Mouse (Mus musculus) embryo, embryonic 11 days (tissue): ENCODE measurements around the gene Spata13.

Experiments
- DNase-seq: peaks from one replicate; pipeline ENCODE4 v3.0.0-alpha.2; 2015

The Spata13 gene

DNA sequence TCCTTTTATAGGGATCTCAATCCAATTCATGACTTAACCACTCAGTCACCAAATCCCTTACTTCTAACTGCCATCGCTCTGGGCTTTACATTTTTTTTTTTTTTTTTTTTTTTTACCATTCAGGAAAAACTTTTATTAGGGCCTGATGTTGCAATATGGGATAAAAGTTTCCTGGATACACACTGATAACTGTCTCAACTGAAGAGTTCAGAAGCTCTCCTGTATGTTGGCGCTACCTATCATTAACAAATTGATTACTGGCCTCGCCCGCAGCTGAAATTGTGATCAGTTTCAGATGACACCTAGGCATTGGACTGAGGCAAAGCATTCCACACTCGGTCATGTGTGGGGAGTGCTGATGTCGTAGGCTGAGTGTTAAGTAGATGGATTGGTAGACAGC lies 7.3 kb downstream of the Spata13 start:
- no peak for DNase-seq

- DNase-seq = no peak
These were observed 8.3 kb downstream of the Spata13 start for GRCm38 (mm10) chr14:60642131-60642530.

DNA sequence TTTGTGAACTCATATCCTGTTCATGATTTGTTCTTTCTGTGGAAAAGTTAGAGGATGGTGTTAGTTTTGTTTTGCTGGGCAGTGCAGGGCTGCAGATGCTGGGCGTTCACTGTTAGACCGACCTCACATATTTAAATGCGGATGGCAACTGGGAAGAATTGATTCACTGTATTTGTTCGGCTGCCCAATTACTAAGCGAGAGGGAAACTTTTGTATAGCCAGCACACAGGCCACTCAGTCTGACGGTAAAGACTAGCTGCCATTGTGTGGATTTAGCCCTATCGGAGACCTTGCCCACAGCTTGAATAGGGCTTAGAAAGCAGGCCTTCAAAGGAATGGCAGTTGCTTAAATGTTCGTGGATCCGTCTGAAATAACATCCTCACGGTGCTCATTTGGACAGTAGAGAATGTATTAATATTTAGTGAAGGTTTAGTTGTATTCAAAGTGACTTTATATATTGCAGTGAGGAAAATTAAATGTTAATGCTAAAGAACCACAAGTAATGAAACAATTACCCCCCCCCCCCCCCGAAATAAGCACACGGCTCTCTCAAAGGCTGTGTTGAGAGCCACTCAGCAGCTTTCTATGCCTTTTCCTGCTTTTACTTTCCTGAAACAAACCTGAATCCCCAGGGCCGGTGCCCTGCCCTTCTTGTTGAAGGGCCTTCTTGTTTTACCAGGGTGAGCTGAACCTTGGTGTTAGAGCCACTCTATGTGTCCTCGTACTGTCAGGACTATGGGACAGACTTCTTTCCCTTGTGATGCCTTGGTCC lies 9.5 kb downstream of the Spata13 start:
- DNase-seq = peak; percentile 72

GRCm38 (mm10) chr14:60646373-60646772 lies 12.6 kb downstream of the Spata13 start:
- DNase-seq = no peak

DNA sequence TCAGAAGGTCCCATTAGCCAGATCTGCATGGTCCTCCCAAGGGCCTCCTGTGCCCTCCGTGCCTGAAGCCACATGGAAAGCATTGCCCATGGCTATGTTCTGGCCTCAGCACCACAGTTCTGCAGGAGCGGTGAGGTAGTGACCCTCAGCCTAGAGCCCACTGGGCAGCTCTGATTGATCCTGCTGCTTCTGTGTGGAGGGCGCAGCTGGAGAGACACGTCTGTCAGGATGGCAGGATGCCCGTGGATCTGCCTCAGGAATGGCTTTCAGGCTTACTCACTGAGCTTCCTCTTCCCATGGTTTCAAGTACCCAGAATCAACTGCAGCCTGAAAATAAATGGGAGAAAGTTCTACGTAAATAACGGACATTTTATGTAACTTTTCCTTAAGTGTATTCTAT lies 14.1 kb downstream of the Spata13 start:
- no peak for DNase-seq

GRCm38 (mm10) chr14:60648956-60649355 lies 15.2 kb downstream of the Spata13 start:
- DNase-seq = no peak

- DNase-seq = no peak
These were observed 19.4 kb downstream of the Spata13 start for GRCm38 (mm10) chr14:60653184-60653583.

GRCm38 (mm10) chr14:60653977-60654376 lies 20.2 kb downstream of the Spata13 start:
- no peak for DNase-seq

- no peak for DNase-seq
These were observed 20.9 kb downstream of the Spata13 start for GRCm38 (mm10) chr14:60654708-60655107.

- DNase-seq = no peak
These were observed 22.3 kb downstream of the Spata13 start for GRCm38 (mm10) chr14:60655941-60656700.

DNA sequence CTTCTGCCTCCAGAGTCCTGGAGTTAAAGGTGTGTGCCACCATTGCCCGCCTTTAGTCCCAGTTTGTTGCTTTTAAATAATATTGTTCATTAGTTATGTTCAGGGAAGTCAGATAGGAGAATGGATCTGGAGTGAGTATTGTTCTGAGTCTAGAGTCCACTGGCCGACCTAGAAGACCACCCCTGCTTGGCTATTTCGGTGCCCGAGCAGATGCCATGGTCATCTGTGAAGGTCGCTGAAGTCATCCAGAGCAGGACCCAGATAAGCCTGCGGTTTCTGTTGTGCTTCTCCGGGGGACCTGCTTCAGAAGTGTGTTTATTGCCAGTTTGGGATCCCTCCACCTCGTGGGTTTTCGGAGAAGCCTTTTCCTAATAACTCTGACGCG lies 22.9 kb downstream of the Spata13 start:
- DNase-seq = no peak

GRCm38 (mm10) chr14:60657891-60658290 lies 24.1 kb downstream of the Spata13 start:
- no peak for DNase-seq

DNA sequence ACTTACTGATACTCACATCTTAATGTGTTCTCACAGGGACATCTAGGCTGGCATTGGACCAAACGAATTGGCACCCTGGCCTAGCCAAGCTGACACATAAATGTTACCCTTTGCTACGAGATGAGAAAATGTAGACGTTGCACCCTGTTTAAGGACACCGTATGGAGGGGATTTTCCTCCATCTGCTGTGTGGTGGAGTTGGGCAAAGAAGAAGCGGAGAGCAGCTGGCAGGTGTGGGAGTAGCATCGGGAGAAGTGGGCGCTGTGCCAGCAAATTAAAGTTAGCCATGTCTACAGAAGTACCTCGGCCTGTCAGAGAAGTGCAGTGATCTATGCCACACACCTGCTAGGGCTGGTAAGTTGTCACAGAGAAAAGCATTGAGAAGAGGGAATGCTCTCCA lies 25.7 kb downstream of the Spata13 start:
- DNase-seq = no peak

DNA sequence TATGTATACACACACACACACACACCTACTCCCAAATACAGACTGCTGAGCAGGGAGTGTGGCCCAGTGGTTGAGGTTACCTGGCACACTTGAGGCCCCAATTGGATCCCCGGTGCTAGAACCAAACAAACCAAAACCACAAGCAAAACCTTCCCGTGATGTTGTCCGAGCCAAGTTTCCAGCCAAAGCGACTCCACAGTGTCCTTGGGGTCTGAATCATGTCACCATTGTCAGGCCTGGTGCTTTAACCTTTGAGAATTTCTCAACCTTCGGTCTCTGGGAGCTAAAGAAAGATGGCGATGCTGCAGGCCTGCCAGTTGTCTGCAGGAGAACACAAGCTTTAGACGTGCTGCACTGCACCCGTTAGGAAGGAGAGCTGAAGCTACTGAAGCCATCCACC lies 26.8 kb downstream of the Spata13 start:
- no peak for DNase-seq

GRCm38 (mm10) chr14:60661281-60661680 lies 27.5 kb downstream of the Spata13 start:
- DNase-seq = no peak

- no peak for DNase-seq
These were observed 29.6 kb downstream of the Spata13 start for GRCm38 (mm10) chr14:60663309-60663940.

GRCm38 (mm10) chr14:60664641-60665040 lies 30.8 kb downstream of the Spata13 start:
- peak; percentile 45 for DNase-seq

DNA sequence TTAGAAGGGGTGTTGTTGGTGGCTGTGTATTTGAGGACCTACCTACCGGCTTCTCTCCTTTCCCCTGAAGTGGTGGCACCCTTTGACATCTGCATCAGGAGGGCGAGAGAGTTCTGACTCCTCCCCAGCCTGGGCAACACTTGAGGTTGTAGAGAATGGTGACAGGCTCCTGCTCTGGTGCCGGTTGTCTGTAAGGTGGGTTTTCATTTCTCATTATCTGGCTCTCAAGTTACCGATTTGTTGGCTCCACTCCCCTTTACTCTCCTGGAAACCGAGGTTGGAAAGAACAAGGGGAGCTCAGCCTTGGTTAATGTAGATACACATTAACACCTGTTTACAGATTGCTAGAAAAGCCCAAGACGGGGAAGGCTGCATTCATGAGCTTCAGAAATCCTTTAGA lies 31.5 kb downstream of the Spata13 start:
- no peak for DNase-seq

GRCm38 (mm10) chr14:60666252-60666651 lies 32.5 kb downstream of the Spata13 start:
- DNase-seq = no peak

DNA sequence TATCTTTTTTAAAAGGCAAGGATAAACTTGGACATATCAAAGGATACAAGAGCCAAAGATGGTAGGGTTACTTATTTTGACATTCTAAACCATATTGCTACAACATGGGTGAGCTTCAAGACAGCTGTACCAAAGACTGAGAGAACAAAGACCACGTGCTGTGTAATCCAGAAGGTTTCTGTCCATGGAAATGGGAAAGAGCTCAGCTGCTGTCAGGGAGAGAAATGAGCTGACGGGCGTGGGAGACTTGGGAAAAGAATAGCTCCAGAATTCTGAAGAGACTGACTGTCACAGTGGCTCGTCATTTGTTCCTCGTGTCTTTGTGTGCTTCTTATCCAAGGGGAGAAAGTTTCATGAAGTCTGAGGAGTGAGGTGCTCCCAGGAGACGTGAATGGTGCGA lies 36.4 kb downstream of the Spata13 start:
- DNase-seq = no peak

DNA sequence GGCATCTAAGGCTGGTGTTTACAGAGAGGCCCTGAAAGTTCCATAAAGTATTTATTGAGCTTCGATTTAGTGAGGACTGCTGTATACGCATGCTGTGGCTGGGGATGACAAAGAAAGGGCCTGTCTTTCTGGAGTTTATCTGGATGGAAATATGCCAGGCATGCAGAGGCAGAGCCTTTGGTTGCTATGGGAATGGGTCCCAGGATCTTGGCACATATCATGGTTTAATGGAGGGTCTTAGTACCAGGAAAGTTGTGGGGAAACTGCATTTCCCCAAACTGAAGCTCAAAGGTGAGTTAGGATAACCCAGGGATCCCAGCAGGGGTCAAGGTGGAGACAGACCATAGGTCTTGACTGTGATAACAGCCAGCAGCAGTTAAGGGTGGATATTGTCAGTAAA lies 37.7 kb downstream of the Spata13 start:
- no peak for DNase-seq

DNA sequence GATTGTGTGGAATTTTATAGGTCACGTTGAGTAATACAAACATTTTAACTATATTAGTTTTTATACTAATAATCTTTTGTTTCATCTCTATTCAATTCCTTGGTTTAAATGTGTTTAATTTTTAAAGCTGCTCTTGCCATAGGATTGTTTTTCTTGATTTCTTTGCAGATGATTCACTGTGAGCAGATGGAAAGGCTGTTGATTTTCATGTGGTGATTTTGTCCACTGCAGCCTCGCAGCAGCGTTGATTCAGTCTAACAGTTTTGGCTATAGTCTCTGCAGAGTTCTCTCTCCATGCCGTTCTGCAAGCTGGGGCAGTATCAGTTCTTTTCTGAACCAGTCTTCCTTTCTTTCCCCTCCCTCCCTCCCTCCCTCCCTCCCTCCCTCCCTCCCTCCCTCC lies 41.9 kb downstream of the Spata13 start:
- DNase-seq = no peak

DNA sequence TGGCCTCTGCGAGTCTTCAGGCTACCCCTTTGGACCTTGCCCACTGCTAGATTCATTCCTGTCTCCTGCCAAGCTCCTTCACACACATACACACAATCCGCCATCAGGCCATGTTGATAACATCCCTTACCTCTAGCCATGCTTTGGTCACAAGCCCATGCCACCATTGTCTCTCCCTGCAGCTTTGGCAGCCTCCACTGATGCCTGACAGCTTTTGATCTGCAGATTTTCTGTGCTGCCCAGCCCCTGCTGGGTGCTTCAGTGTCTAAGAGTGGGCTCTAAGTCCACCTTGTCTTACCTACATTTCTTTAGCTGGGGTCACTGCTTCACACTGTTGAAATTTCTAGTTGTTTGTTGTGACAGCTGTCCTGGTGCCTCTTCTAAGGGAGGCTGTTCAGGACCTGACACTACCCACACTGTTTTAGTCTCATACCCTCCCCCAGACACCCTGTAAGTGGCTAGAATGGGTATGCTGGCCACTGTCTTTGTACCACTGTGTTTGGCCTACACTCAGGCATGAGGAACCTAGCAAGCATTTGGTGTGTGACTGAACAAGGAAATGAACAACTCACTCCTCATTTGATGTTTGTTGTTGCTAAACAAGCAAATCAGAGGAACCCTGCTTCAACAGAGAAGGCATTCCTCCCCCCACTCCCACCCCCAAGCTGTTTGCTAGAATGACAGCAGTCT lies 43.0 kb downstream of the Spata13 start:
- DNase-seq = no peak
